Mouse (Mus musculus) brain, adult 2 months (tissue): ENCODE measurements around the gene Vwa3a.
A peak's percentile ranks its signal among the peaks of the same experiment; 100 is the strongest.
"Not testable (repeated sequence)": the region's sequence is repeated elsewhere in the genome, so short reads cannot be mapped to it uniquely, and the experiment has no call there.

Experiments
- DNase-seq: peaks from one replicate; pipeline ENCODE4 v3.0.0; 2011; ENCODE audit warnings: low read depth, low spot score

Vwa3a gene

DNA sequence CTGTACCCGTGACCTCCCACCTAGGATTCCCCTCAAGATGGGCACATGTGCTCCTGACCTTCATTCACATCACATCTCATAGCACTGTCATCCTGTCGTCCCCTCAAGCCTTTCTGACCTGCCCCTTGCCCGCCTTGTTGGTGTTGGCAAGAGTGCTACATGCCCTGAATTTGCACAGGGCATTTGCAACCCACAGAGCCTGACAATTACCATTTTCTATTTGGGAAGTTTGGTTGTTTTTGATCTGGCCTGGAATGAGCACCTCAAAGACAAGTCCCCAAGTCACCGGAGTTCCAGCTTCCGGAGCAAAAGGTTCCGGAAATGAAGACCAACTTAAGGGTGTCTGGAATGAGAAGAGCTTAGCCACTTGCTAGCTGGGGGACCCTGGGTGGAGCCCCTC, at the start of gene Vwa3a:
Gene Vwa3a (plus strand): TSS at position 301 of the 400 bp plus-strand sequence.
- no peak for DNase-seq

DNA sequence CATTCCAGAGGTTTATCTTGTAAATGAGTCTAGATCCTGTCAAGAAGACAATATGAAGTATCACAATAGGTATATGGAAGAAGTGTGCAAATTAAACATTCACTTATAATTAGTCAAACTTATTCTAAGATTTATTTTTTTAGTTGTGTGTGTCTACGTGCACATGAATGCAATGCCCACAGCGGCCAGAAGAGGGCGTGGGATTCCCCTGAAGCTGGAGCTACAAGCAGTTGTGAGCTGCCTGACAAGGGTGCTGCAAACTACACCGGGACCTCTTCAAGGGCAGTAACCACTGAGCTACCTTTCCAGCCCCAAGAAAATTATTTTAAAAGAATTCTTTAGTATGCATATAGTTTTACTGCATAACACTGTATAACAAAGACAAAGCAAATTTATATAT, 48.5 kb upstream of the Vwa3a start:
- DNase-seq = no peak

DNA sequence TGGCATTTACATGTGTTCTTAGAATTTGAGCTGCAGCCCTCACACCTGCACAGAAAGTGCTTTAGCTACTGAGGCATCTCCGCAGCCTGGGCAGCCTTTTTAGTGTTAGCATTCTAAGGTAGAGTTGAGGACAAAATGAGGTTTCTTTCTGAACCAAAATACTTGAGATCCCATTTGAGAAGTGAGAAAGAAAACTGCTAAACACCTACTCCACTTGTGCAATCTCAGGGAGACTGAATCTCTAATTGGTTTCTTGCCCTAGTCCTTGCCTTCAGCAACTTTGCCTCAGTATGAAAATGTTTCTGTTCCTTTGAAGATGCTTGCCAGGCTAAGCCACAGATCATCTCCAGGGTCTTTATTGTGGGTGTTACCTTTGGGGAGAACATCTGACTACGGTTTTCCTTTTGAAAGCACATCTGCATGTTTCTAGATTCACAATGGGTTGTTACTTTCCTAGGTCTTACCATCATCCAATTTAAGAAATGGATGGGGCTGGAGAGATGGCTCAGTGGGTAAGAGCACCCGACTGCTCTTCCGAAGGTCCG, 45.2 kb upstream of the Vwa3a start:
- DNase-seq = peak; percentile 54

DNA sequence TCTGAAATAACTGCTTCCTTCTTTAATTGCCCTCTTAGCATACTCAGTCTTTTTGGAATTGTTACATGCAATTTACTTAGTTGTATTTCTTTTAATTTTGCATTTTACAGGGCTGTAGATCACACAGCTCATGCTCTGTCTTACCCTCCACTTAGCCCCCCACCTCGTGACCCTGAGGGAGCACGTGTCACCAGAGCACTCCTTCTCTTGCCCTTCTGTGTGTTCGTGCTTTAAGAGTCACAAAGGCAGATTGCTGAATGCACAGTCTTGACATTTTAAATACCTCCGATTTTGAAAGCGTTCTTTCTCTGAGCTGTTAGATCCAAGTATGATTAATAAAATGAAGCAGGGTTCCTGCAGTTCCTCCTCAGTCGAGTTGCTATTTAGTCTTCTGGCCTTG, 43.9 kb upstream of the Vwa3a start:
- no peak for DNase-seq

DNA sequence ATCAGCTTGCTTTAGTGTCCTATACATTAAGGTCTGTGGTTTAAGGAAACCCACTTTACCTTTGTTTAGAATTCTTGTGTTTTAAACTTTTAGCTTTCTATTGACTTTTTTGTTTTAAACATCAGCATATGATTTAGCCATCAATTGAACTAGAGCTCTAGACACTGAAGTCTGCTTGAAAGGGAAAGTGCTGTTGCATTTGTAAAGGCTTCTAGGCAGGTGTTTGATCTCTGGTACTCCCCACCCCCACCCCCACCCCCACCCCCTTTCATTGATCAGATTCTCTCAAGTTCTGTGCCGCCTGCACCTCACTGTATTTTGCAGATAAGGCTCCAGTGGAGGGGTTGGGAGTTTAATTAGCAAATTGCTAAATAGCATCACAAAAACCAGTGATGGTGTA, 43.5 kb upstream of the Vwa3a start:
- DNase-seq = no peak

DNA sequence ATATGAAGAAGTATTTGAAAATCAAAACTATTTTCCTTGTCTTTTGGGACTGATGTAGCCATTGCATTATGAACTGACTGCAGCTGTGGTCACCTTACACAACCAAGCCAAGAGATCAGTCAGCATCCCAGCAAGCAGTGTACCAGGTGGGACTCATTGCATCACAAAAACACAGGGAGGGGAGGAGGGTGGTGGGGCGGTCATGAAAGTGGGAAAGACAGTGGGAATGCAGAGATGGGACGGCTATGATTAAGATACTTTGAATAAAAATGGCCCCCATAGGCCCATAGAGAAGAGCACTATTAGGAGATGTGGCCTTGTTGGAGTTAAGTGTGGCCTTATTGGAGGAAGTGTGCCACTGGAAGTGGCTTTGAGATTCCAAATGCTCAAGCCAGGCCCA, 42.8 kb upstream of the Vwa3a start:
- DNase-seq = no peak

DNA sequence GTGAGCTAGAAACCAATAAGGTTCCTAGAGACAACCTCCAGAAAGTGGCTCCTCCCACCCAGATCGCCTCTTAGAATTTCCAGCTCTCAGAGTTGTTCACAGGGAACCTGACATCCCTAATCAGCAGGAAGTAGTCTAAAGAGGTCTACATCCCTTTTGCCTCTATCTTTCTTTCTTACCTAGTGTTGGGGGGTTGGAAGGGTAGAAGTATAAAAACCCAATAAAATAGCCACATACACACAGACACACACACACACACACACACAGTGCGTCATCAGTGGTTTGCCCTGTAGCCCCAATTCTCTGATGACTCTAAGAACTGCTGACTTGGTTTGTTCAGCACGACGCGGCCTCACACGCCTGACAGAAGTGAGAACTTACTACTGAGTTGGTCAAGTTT, 39.5 kb upstream of the Vwa3a start:
- DNase-seq = no peak

DNA sequence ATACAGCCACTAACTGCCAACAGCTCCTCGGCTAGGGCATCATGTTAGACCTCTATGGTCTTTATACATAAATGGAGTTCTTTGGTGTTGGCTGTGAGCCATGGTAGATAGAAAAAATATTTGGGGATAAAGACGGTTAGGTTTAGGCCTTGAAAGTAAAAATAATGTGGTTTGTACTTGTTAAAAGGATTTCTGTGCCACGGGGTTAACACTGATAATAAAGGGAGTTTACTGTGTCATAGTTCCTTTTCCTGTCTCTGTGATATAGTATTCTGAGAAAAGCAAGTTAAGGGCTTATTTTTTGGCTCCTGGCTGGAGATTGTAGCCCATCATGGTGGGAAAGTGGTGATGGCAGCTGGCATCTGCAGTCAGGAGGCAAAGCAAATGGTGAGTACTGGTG, 35.2 kb upstream of the Vwa3a start:
- DNase-seq = no peak

DNA sequence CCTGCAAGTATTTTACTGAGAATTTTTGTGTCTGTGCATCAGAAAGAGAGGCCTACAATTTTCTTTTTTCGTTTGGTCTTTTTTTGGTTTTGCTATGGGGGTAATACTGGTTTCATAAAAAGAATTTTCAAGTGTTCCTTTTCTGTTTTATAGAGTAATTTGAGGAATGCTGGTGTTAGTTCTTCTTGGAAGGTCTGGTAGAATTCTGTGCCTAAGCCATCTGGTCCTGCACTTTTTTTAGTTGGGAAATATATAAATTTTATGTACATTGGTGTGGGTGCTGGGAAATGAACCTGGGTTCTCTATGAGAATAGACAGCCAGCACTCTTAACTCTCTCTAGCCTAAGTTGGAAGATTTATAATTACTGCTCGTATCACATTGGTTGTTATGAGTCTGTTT, 27.0 kb upstream of the Vwa3a start:
- DNase-seq = peak; percentile 78

DNA sequence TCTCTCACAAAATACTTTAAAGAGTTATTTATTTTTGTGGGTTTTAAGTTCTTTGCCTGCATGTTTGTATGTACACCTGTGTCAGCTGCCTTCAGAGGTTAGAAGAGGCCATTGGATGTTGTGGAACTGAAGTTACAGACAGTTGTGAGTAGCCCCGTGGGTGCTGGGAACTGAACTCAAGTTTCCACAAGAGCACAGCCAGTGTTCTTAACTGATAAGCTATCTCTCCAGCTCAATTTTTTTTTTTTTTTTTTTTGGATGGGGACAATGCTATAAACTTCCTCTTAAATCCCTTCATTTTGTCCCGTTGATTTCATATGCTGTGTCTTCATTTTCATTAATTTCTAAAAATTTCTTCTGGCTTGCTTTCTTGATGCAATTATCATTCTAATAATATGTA, 25.9 kb upstream of the Vwa3a start:
- no peak for DNase-seq

DNA sequence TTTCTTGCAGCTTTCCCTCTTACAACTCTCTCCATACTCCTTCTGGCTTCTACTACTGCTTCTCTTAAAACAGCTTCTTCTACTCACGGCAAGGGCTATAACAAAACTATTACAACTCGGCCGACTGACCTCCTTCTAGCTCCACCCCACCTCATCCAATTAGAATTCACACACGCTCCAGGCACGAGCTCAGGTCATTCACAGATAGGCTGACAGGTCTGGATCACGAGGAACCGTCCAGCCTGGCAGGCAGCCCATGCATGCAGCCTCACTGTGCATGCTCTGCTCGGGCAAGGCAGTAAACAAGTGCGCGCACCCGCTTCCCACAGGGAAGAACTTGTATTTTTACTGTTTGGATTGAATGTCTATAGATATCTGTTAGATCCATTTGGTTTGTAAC, 25.2 kb upstream of the Vwa3a start:
- not testable (repeated sequence) for DNase-seq

DNA sequence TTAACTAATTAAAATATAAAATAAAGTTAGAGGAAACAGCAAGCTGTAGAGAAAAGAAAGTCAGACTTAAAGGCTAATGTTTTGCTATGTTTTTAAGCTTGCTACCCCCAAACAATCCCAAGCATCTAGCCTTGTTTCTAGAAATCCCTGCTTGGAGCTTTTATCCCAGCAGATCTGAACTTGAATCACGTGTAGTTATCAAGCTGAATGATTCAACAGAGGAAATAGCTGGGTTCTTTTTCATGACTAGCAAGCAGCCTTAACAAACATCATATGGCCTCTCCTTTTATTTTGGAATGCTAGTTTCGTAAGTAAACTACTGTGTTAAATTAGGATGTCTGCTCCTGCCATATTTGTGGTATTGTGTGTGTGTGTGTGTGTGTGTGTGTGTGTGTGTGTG, 21.9 kb upstream of the Vwa3a start:
- DNase-seq = peak; percentile 27

DNA sequence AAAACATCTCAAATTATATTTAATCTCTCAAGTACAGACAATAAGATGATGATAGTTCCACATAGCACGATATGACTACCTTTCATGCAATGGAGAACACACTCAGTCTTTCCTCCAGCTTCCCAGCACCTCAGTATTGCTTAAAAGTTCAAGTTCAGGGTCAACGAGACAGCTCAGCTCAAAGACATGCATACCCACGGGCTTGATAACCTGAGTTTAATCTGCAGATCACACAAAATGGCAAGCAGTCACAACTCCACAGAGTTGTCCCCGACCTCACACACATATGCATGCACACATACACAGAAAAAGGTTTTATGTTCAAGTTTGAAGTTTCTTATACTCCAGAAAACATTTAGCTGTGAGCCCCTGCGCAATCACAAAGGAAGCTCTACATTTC, 18.1 kb upstream of the Vwa3a start:
- DNase-seq = no peak

DNA sequence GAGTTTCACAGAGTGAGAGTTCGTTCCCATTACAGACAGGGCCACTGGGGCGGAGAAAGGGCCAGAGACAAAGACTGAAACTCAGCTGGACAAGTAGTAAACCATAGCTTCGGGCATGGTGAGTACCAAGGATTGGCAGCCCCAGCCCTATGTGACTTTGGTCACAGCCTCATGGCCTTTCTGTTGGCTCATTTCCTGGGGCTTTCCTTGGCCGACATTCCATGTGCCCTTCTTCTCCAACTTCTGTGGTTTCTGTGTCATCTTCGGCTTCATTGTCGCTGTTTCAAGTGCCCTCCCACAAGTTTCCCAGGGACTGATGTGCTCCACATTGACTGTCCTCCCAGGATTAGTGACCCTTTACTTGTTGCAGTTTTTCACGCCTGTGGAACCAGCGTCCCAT, 17.7 kb upstream of the Vwa3a start:
- no peak for DNase-seq

DNA sequence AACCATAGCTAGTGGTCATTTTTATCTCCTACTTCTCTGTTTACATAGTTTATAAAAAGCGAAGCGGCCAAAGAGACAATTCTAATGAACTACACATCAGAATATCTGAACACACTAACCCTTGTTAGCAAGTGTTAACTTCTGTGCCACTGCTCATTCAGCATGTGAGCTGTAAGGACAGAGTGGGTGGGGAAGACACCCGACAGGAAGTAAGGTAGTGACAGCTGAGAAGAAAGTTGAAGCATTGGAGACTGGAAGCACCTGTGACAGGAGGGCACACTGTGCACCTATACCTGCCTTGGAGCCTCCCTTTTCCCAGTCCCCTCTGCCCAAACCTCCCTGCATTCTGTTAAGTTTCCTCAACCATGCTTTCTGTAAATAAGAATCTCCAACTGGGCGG, 17.1 kb upstream of the Vwa3a start:
- DNase-seq = no peak

DNA sequence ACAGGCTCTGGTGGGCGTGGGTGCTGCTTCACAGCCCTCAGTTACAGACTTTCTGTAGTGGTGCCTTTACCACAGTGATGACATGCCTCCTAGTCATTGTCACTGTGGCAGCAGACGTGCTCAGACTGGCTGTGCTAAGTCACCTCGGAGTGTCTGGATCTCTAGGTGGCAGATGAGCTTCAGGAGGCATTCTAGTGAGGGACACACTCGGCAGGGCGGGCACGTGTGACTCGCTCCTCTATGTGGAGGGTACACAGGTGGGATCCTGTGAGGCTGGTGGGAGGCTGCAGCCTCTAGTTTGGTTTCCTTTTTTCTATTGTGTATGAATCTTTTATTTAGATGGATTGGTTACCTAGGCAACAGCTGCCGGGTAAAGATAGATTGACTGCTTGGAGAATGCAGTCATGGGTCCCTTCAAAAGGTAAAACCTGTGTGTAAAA, 16.3 kb upstream of the Vwa3a start:
- DNase-seq = peak; percentile 67

DNA sequence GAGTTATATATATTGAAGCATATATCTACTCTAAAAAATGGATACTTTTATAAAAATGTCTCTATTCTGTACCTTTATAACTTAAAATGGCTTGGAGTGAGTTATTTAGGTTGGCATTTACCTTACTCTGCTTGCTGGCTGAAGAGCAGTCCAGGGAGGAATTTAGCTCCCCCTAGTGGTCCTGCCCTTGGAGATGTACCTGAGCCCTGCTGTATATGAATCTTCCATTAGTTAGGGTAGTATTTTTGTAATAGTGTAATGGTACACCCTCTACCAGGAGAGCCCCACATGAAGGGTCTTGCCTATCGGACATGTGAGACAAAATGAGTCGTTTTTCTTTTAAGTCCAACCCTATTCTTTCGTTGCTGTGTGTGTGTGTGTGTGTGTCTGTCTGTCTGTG, 11.5 kb upstream of the Vwa3a start:
- peak; percentile 86 for DNase-seq

DNA sequence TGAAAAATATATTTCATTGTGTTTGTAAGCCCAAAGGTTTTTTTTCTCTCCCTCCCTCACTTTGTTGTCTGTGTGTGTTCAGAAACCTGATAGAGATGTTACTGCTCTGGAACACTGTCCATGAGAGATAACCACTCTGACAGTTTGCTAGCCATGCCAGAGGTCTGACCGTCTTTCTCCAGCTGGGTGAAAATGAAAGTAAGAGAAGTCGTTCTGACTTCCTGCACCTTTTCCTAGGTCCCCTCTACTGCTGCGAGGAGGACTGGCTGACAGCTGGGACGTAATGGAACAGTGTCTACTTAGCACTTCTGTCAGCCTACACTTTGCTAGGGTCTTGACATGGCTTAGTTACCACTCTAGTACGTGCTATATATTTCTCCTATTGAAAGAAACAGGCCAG, 9.5 kb upstream of the Vwa3a start:
- DNase-seq = no peak

DNA sequence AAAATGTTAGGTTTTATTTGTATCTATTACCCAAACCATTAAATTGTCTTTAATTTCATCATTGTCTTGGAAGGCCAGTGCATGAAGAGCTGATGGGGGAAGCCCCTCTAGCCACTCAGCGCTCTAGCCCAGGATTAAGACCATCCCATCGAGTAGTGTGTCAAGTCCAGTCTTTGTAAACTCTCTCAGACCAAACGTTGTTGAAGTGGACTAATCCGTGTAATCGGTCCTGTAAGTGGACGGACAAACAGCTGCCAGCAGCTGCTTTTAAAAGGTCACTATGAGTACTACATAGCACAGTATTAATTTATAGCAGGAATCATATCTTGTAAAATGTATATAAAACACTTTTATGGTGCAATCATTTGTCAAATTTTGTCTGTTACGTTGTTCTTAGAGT, 6.2 kb upstream of the Vwa3a start:
- DNase-seq = no peak

DNA sequence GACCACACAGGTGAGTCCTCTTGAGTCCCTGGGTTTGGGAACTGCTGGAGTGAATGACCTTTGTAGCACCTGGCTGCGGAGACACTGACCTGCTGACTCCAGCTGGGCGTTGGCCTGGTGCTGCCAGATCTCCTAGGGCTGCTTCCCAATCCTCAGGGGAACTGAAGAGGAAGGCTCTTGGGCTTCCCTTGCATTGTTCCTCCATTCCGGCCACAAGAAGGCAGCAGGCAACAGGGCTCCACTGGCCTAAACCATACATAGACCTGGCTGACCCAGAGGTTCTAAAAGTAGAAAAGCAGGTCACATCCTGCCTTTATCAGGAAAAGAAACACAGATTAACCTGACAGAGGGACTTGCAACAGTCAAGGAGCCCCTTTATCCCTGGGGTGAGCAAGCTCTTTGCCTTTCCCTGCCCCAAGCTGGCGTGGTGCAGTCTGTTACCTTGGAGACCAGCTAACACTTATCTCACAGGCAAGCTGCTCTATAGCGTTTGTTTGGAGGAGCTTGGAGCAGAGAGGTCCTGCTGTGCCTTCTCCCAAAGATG, 512 bp downstream of the Vwa3a start:
- DNase-seq = peak; percentile 83

DNA sequence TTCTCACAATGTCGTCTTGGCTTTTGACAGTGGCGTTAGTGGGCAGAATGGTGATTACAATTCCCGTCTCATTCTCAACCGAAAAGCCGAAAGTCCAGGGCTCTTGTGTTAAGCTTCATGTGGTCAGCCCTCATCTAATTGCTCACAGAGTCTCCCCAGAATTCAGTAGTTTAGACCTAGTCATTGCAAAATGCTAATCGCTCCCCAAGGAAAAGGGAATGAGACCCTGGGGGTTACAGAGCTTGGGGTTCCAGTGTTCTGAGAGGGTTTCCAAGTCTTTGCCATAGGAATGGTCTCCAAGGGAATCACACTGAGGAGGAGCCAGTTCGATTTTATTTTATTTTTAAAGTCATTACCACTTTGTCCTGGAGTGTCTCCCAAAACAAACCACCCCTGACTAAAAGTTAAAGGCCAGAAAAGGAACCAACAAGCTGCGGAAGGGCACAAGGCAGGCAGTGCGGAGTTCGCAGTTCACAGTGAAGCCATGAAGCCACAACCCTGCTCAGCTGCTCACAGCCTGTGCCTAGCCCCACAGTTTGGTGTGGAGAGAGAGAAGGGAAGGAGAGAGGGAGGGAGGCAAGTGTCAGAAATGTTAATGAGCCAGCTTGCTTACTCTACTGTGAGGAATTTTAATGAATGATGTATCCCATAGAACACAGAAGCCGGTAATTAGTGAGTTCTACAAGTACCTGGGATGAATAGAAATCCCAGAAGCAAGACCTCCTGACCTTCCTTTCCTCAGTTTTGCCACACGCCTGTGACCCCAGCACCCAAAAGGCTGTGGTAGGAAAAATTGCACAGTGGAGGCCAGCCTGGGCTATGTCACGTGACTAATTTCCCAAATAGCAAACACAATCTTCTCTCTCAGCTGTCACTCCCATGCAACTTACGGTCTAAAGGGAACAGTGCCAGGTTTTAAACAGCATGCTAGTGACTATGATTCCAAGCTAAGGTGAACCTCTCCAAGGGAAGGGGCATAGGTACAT, 4.5 kb downstream of the Vwa3a start:
- no peak for DNase-seq

DNA sequence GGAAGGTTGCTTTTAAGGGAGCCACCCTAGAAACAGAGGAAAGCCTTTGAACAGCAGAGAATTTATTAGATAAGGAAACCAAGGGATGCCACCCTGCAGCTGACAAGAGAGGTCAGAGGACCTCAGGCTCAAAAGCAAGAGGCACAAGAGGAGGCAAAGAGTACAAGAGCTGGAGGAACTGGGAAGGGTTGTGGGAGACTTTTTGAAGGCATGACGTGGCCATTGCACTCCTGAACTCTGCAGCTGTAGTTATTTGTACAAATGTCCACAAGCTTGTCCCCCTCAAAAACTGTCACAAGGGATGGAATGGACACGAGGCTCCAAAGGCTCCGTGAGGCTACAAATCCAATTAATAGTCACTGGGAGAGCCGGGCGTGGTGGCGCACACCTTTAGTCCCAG, 5.5 kb downstream of the Vwa3a start:
- no peak for DNase-seq

DNA sequence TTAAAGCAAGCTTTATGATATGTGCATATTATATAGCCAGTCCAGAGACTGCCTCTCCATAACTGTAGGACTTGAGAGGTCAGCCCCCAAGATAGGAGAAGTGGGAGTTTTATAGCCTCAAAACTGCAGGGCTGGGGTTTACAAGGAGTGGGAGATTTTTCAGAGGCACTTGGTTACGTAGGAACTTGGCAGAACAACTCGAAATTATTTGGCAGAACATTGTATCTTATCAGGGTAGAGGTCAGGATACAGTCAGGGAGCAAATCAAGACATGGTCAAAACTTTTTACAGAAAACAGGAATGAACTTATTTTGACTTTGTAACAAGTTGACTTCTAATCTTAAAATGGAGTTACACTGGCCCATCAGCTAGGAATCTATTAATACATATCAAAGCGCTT, 6.9 kb downstream of the Vwa3a start:
- no peak for DNase-seq
